Mouse (Mus musculus) adrenal gland, adult 18-20 months (tissue): ENCODE results near the gene Cript. TPM values are rescaled to one million over a fixed set of nuclear protein-coding genes. Genes with fewer than 3 reads are reported as not detected.

ENCODE experiments used
- DNase-seq, 2 experiments: peaks; one replicate each; pipeline ENCODE4 v3.0.0; 2021 to 2022; ENCODE audit warnings: low spot score in 2 of 2
- long read RNA-seq, 2 experiments: library from polyadenylated mRNA; stranded (forward); transcript quantifications; one replicate each; pipeline ENCODE4 v2.0.0; 2021
- total RNA-seq, 2 experiments: library from RNA; stranded (reverse); gene quantifications; 1 replicate in 1 of 2; 2 replicates in 1 of 2; pipeline ENCODE4 v1.2.3; 2021

Gene Cript
- total RNA-seq: 10 to 100 TPM; 67.8 to 69.8 TPM
- long read RNA-seq, experiment 1, transcript Cript-201 (5 exons, 1,184 nt): major isoform, 28 of 31 reads
- long read RNA-seq, experiment 1, partial matches to known transcripts: 0 of 31 reads
- long read RNA-seq, experiment 1, other reads (novel, unspliced or antisense): 3 of 31 reads
- long read RNA-seq, experiment 2, transcript Cript-201 (5 exons, 1,184 nt): major isoform, 92 of 111 reads
- long read RNA-seq, experiment 2, partial matches to known transcripts: 0 of 111 reads
- long read RNA-seq, experiment 2, other reads (novel, unspliced or antisense): 19 of 111 reads

- peak; percentile 94 to 96 for DNase-seq
These were observed at the start of gene Cript, which contains the start of gene Pigf for GRCm38 (mm10) chr17:87025269-87025949. TSS of gene Cript (plus strand) at chr17:87025550. TSS of gene Pigf (minus strand) at chr17:87025406.

GRCm38 (mm10) chr17:86976387-86976786 is 49.0 kb upstream of the Cript start:
- no peak for DNase-seq

- DNase-seq: peak in 1 of 2 experiments; percentile 19
These were observed 46.9 kb upstream of the Cript start for GRCm38 (mm10) chr17:86978496-86978895.

- no peak for DNase-seq
These were observed 44.1 kb upstream of the Cript start for GRCm38 (mm10) chr17:86981205-86981604.

- DNase-seq: no peak
These were observed 43.6 kb upstream of the Cript start for GRCm38 (mm10) chr17:86981701-86982100.

GRCm38 (mm10) chr17:86982497-86982896 is 42.9 kb upstream of the Cript start:
- peak in 1 of 2 experiments; percentile 17 for DNase-seq

- no peak for DNase-seq
These were observed 38.8 kb upstream of the Cript start for GRCm38 (mm10) chr17:86986449-86987138.

GRCm38 (mm10) chr17:86988161-86988560 is 37.2 kb upstream of the Cript start:
- no peak for DNase-seq

- no peak for DNase-seq
These were observed 36.7 kb upstream of the Cript start for GRCm38 (mm10) chr17:86988601-86989184.

- DNase-seq: no peak
These were observed 34.0 kb upstream of the Cript start for GRCm38 (mm10) chr17:86991306-86991705.

GRCm38 (mm10) chr17:86997323-86997722 is 28.0 kb upstream of the Cript start:
- no peak for DNase-seq

GRCm38 (mm10) chr17:87008950-87009349 is 16.4 kb upstream of the Cript start:
- no peak for DNase-seq

GRCm38 (mm10) chr17:87011301-87012019 is 13.9 kb upstream of the Cript start:
- DNase-seq: no peak

GRCm38 (mm10) chr17:87019692-87020091 is 5.7 kb upstream of the Cript start:
- no peak for DNase-seq

GRCm38 (mm10) chr17:87024491-87025242 is 683 bp upstream of the Cript start:
- DNase-seq: no peak

GRCm38 (mm10) chr17:87036141-87037073 is 11.1 kb downstream of the Cript start:
- peak in 1 of 2 experiments; percentile 55 for DNase-seq

- DNase-seq: no peak
These were observed 13.1 kb downstream of the Cript start for GRCm38 (mm10) chr17:87038496-87038895.

GRCm38 (mm10) chr17:87041739-87042138 is 16.4 kb downstream of the Cript start:
- no peak for DNase-seq

GRCm38 (mm10) chr17:87044364-87044763 is 19.0 kb downstream of the Cript start:
- DNase-seq: peak; percentile 86 to 92
